Mouse (Mus musculus) kidney, adult 2 months (tissue): Measurements from ENCODE around the gene Cdca3. TPM values are rescaled to one million over a fixed set of nuclear protein-coding genes. Genes with fewer than 3 reads are reported as not detected.
A peak's percentile ranks its signal among the peaks of the same experiment; 100 is the strongest.

Source experiments
- DNase-seq: peaks from one replicate; pipeline ENCODE4 v3.0.0; 2021
- H3K27ac ChIP-seq: fragments of 200-500 bp; 2 replicates; pipeline ENCODE4 v1.5.1; 2012; ENCODE audit warnings: low read depth, low read length, control low read depth, inconsistent platforms; ENCODE audit not compliant: insufficient read depth
- H3K27me3 ChIP-seq: fragments of 200-500 bp; replicated peaks from 2 replicates; pipeline ENCODE4 v1.6.1; 2012; ENCODE audit warnings: mild to moderate bottlenecking, moderate library complexity, low read length, inconsistent platforms; ENCODE audit not compliant: control insufficient read depth, insufficient read depth
- H3K36me3 ChIP-seq: fragments of 200-500 bp; 2 replicates; pipeline ENCODE4 v1.6.1; 2012; ENCODE audit warnings: mild to moderate bottlenecking, moderate library complexity, low read length, inconsistent platforms; ENCODE audit not compliant: control insufficient read depth, insufficient read depth
- H3K4me1 ChIP-seq: fragments of 200-500 bp; 2 replicates; pipeline ENCODE4 v1.6.1; 2011; ENCODE audit warnings: low read length; ENCODE audit not compliant: control insufficient read depth, insufficient read depth
- H3K4me3 ChIP-seq: fragments of 200-500 bp; 2 replicates; pipeline ENCODE4 v1.5.1; 2011; ENCODE audit warnings: mild to moderate bottlenecking, low read depth, low read length, control low read depth; ENCODE audit not compliant: insufficient read depth
- CTCF ChIP-seq: fragments of 200-500 bp; conservative IDR thresholded peaks from 2 replicates; pipeline ENCODE4 v1.5.1; 2011; ENCODE audit warnings: low read depth, mild to moderate bottlenecking, control low read depth, low read length, moderate library complexity, mixed read lengths; ENCODE audit not compliant: insufficient read depth, insufficient read length
- POLR2A ChIP-seq: fragments of 200-500 bp; IDR thresholded peaks from one replicate; pipeline ENCODE4 v1.6.1; 2011; ENCODE audit warnings: low read depth, low read length, control low read depth
- WGBS: fragments of 180-500 bp; shearing (Covaris S2); methylation state at CpG from one replicate; pipeline ENCODE4 v1.1.7; 2018; 5-methylcytosine and 5-hydroxymethylcytosine counted together
- polyA plus RNA-seq: library from polyadenylated mRNA; depleted of rRNA; stranded (reverse); fragments of >200 nt; gene quantifications from 2 replicates; pipeline ENCODE4 v1.2.3, GENCODE M21; 2012; rRNA removed

Cdca3 gene
- polyA plus RNA-seq: 4.2 and 4.3 TPM in 2 replicates

- peak; percentile 45 for TF ChIP-seq POLR2A
- TF ChIP-seq CTCF: no peak
- under 1% methylated on average over 55 of the region's 55 CpGs for WGBS
- DNase-seq: peak; percentile 100
- H3K4me3 ChIP-seq: peak within 1 kb of the TSS; percentile 72
- peak within 1 kb of the TSS; percentile 84 for H3K27ac ChIP-seq
- H3K36me3 ChIP-seq: no peaks in the 10 kb centered on the region
- no peaks in the 10 kb centered on the region for H3K4me1 ChIP-seq
- H3K27me3 ChIP-seq: no peaks in the 10 kb centered on the region
These were observed at the start of gene Cdca3, which contains the start of gene Usp5 for GRCm38 (mm10) chr6:124828868-124829798. Gene Cdca3, plus strand, starts transcription at chr6:124829547. Gene Usp5, minus strand, starts transcription at chr6:124829484.

DNA sequence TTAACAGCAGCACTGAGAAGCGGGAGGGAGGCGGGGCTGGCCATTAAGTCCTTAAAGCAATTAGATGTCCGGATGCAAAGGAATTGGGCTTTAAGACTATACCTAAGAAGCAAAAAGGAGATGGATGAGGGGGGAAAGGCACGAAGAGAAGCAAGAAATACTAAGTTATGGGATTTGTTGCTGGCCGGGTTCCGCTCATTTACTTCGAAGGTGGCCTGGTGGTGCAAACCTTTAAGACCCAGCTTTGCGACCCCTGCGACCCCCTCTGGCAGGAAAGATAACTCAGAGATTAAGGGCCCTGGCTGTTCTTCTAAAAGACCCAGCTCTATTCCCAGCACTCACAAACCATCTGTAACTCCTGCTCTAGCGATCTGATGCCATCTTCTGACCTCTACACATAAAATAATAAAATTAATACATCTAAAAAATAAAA is 49.3 kb upstream of the Cdca3 start:
- no peaks in the 10 kb centered on the region for H3K27me3 ChIP-seq
- TF ChIP-seq POLR2A (no peak), CTCF (no peak)
- DNase-seq: no peak
- WGBS: 11% methylated on average over 10 of the region's 10 CpGs
- H3K27ac ChIP-seq: no peak overlapping the region
- no peaks in the 10 kb centered on the region for H3K36me3 ChIP-seq
- H3K4me3 ChIP-seq: peak overlapping the region; percentile 54
- H3K4me1 ChIP-seq: no peaks in the 10 kb centered on the region; the same call in 1 of the 2 replicates

- Histone ChIP-seq H3K36me3 (no peaks in the 10 kb centered on the region), H3K27me3 (no peaks in the 10 kb centered on the region), H3K4me3 (no peak overlapping the region), H3K27ac (no peak overlapping the region), H3K4me1 (no peaks in the 10 kb centered on the region; the same call in 1 of the 2 replicates)
- no peak for DNase-seq
- TF ChIP-seq CTCF (no peak), POLR2A (no peak)
- 88% methylated on average over 7 of the region's 7 CpGs for WGBS
These were observed 48.4 kb upstream of the Cdca3 start for GRCm38 (mm10) chr6:124780917-124781316.

GRCm38 (mm10) chr6:124782436-124782835 is 46.9 kb upstream of the Cdca3 start:
- Histone ChIP-seq H3K27me3 (no peaks in the 10 kb centered on the region), H3K4me3 (no peak overlapping the region), H3K27ac (no peak overlapping the region), H3K36me3 (no peaks in the 10 kb centered on the region), H3K4me1 (peaks cover 2% of the 10 kb centered on the region; the same call in 1 of the 2 replicates)
- TF ChIP-seq CTCF (no peak), POLR2A (no peak)
- DNase-seq: peak; percentile 64
- 25% methylated on average over 6 of the region's 6 CpGs for WGBS

DNA sequence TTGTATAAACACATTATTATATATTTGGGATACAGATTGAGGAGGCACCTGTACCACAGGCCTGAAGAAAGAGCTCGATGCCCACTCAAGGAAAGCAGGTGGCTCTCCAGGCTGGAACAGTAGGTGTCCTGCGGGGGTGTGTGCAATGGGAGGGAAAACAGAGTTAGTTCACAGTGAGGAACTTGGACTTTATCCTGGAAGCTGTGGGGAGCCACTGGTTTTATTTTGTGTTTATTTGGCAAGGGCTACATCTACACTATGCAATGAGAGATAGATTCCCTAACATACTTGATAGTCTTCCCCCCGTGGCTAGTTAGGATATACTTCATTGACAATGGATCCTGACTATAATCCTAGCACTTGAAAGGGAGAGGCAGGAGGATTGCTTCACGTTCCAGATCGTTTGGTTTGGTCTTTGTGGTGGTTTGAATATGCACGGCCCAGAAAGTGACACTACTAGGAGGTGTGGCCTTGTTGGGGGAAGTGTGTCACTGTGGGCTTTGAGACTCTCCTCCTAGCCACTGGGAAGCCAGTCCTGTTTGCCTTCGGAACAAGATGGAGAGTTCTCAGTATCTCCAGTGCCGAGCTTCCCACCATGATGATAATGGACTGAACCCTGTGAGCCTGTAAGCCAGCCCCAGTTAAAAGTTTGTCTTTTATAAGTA is 42.5 kb upstream of the Cdca3 start:
- no peaks in the 10 kb centered on the region for H3K36me3 ChIP-seq
- no peak overlapping the region for H3K4me3 ChIP-seq
- peak; percentile 81 for DNase-seq
- TF ChIP-seq CTCF (0 out of 2 replicates have a peak, but pooled peaks have one; percentile 4), POLR2A (no peak)
- no peaks in the 10 kb centered on the region for H3K27me3 ChIP-seq
- peak overlapping the region; percentile 16; the same call in 1 of the 2 replicates for H3K27ac ChIP-seq
- H3K4me1 ChIP-seq: peaks cover 2% of the 10 kb centered on the region; the same call in 1 of the 2 replicates
- 36% methylated on average over 8 of the region's 8 CpGs for WGBS

GRCm38 (mm10) chr6:124787722-124788121 is 41.6 kb upstream of the Cdca3 start:
- DNase-seq: no peak
- 72% methylated on average over 10 of the region's 10 CpGs for WGBS
- peaks cover 7% of the 10 kb centered on the region for H3K4me1 ChIP-seq
- TF ChIP-seq POLR2A: no peak
- TF ChIP-seq CTCF: no peak
- no peaks in the 10 kb centered on the region for H3K36me3 ChIP-seq
- H3K27me3 ChIP-seq: no peaks in the 10 kb centered on the region
- no peak overlapping the region for H3K4me3 ChIP-seq
- no peak overlapping the region for H3K27ac ChIP-seq
